In the genomic region with DNA sequence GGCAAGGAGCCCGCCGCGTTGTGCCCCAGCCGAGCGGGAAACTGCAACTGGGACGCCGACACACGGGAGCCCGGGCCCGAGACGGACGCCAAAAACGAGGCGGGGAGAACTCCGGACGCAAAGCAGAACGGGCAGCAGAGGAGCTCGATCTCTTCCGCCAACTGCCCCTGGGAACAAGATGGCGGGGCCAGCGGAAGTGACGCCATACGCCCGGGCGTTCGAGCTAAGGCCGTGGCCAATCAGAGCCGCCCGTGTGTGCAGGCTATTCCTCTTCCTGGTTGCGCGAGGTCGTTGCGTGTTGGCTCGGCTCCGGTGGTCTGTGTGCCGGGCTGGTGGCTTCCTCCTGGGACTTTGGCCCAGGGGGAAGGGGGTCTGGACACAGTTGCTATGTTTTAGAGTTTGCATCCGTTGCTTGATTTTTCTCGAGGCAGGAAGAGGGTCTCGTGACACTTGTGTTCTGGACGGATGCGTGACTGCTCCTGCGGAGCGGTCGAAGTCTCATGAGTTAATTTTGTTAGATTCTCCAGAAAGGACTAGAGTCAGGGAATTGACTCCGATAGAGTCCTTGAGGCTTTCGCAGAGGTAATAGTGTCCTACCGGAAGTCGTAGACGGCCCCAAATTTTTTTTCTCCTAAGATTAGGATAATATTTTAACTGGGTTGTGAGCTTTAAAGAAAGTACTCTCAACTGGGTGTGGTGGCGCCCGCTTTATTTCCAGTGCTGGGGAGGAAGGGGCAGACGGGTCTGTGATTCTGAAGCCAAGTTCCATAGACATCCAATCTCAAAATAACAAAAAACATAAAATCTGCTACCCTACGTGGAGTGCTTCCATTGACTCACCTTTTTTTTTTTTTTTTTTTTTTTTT, we compare ENCODE assay signal across 7 mouse cellular contexts. TPM values are rescaled to one million over a fixed set of nuclear protein-coding genes. Genes with fewer than 3 reads are reported as not detected.
A peak's percentile ranks its signal among the peaks of the same experiment; 100 is the strongest.
DNase-seq lines count a peak whose midpoint lies in the region; ATAC-seq and TF ChIP-seq lines count a peak whose summit lies in the region.

A gene (minus strand): TSS at position 180 of the 866 bp plus-strand sequence.

- peak within 1 kb of the TSS; percentile 90 for H3K4me2 ChIP-seq in intestine, postnatal 0 days (replicated peaks; ENCODE audit: low read depth)
- peak within 1 kb of the TSS; percentile 93 for H3K4me2 ChIP-seq in midbrain, embryonic 12.5 days (replicated peaks)

- H3K4me3 ChIP-seq in embryonic facial prominence, embryonic 10.5 days, result peak within 1 kb of the TSS; percentile 84
- H3K4me3 ChIP-seq in intestine, postnatal 0 days (ENCODE audit: low read depth, low read length), result peak within 1 kb of the TSS; percentile 73
- H3K4me3 ChIP-seq in midbrain, embryonic 12.5 days, result peak within 1 kb of the TSS; percentile 97
- peak within 1 kb of the TSS; percentile 81 for H3K4me3 ChIP-seq in small intestine, adult 2 months (ENCODE audit: low read depth, low read length)

- H3K36me3 ChIP-seq in embryonic facial prominence, embryonic 10.5 days (replicated peaks), result peaks cover 19% of the 10 kb centered on the region
- H3K36me3 ChIP-seq in intestine, postnatal 0 days (ENCODE audit: control insufficient read depth, insufficient read depth), result peaks cover 12% of the 10 kb centered on the region; the same call in 1 of the 2 replicates
- peaks cover 15% of the 10 kb centered on the region; the same call in 1 of the 2 replicates for H3K36me3 ChIP-seq in midbrain, embryonic 12.5 days
- H3K36me3 ChIP-seq in small intestine, adult 2 months (ENCODE audit: control insufficient read depth, insufficient read depth, low read length), result peaks cover 14% of the 10 kb centered on the region

- no peak for TF ChIP-seq CTCF in intestine, postnatal 0 days (IDR thresholded peaks at IDR 0.05; ENCODE audit: low read depth)
- no peak for TF ChIP-seq CTCF in small intestine, adult 2 months (IDR thresholded peaks at IDR 0.05; ENCODE audit: extremely low read depth, insufficient read length, insufficient replicate concordance, low read depth, low read length)

- peak within 1 kb of the TSS; percentile 97 for H3K27ac ChIP-seq in embryonic facial prominence, embryonic 10.5 days (replicated peaks)
- peak within 1 kb of the TSS; percentile 99 for H3K27ac ChIP-seq in intestine, postnatal 0 days (ENCODE audit: low read depth, low read length)
- H3K27ac ChIP-seq in midbrain, embryonic 12.5 days (replicated peaks), result peak within 1 kb of the TSS; percentile 98
- peak within 1 kb of the TSS; percentile 97 for H3K27ac ChIP-seq in small intestine, adult 2 months (ENCODE audit: insufficient read depth, low read depth, low read length)

- WGBS in embryonic facial prominence, embryonic 10.5 days, result 2% methylated on average over 53 of the region's 53 CpGs
- WGBS in intestine, postnatal 0 days, result under 1% methylated on average over 53 of the region's 53 CpGs
- WGBS in midbrain, embryonic 12.5 days, result 1% methylated on average over 53 of the region's 53 CpGs
- under 1% methylated on average over 53 of the region's 53 CpGs for WGBS in small intestine, adult 2 months

- peak within 1 kb of the TSS; percentile 82 for H3K9ac ChIP-seq in intestine, postnatal 0 days (ENCODE audit: low read depth, low read length)
- peak within 1 kb of the TSS; percentile 94 for H3K9ac ChIP-seq in midbrain, embryonic 12.5 days (replicated peaks)

- peak; percentile 96 for DNase-seq in adrenal gland, postnatal 10 days
- DNase-seq in embryonic facial prominence, embryonic 10.5 days (ENCODE audit: low spot score), result peak; percentile 98
- DNase-seq in gonadal fat pad, adult 2 months (ENCODE audit: low read depth), result peak; percentile 59
- peak; percentile 96 for DNase-seq in left cerebral cortex, postnatal 4 days

- TF ChIP-seq POLR2A in small intestine, adult 2 months (IDR thresholded peaks at IDR 0.05; ENCODE audit: low read depth, low read length), result no peak; the same call in none of the 2 replicates

- H3K27me3 ChIP-seq in embryonic facial prominence, embryonic 10.5 days (replicated peaks; ENCODE audit: low read depth, poor library complexity, severe bottlenecking), result no peaks in the 10 kb centered on the region
- H3K27me3 ChIP-seq in intestine, postnatal 0 days (replicated peaks; ENCODE audit: control insufficient read depth, insufficient read depth, low read length), result no peaks in the 10 kb centered on the region
- H3K27me3 ChIP-seq in midbrain, embryonic 12.5 days, result no peaks in the 10 kb centered on the region
- no peaks in the 10 kb centered on the region for H3K27me3 ChIP-seq in small intestine, adult 2 months (ENCODE audit: control insufficient read depth, insufficient read depth, low read length)

- H3K9me3 ChIP-seq in embryonic facial prominence, embryonic 10.5 days, result no peaks in the 10 kb centered on the region
- no peaks in the 10 kb centered on the region for H3K9me3 ChIP-seq in intestine, postnatal 0 days (ENCODE audit: control insufficient read depth)
- H3K9me3 ChIP-seq in midbrain, embryonic 12.5 days, result no peaks in the 10 kb centered on the region

- H3K4me1 ChIP-seq in embryonic facial prominence, embryonic 10.5 days, result peaks cover 20% of the 10 kb centered on the region
- H3K4me1 ChIP-seq in intestine, postnatal 0 days (replicated peaks; ENCODE audit: control insufficient read depth, insufficient read depth, low read length), result no peaks in the 10 kb centered on the region
- H3K4me1 ChIP-seq in midbrain, embryonic 12.5 days, result peaks cover 13% of the 10 kb centered on the region
- peaks cover 3% of the 10 kb centered on the region; the same call in 1 of the 2 replicates for H3K4me1 ChIP-seq in small intestine, adult 2 months (ENCODE audit: control insufficient read depth, insufficient read depth, insufficient read length, low read length)

- peak; percentile 98 for ATAC-seq in intestine, postnatal 0 days
- ATAC-seq in midbrain, embryonic 12.5 days (ENCODE audit: low FRiP score, low read depth), result peak; percentile 100

- intact Hi-C loops in left cerebral cortex, postnatal 4 days (cut with DNase I), result loop anchor here (5.0 to 10.0 kb wide), 2 partner anchors 51 to 153 kb away; no protein-coding TSS in a partner anchor

RNA-seq across cellular contexts. Expression of the gene that starts here (rescaled TPM):
- 10 to 100 TPM; 52.8 to 65.7 TPM for total RNA-seq in adrenal gland, postnatal 10 days (2021)
- 77.1 and 80.7 TPM in 2 replicates for polyA plus RNA-seq in embryonic facial prominence, embryonic 10.5 days (2016; fragmentation: Nextera tagmentation; extraction: Ambion mirVana)
- polyA plus RNA-seq in gonadal fat pad, adult 2 months (2012; rRNA removed), result 40.6 and 49.2 TPM in 2 replicates
- 29.5 and 38.0 TPM in 2 replicates for polyA plus RNA-seq in intestine, postnatal 0 days (2015; fragmentation: Nextera tagmentation; extraction: Ambion mirVana)
- total RNA-seq in left cerebral cortex, postnatal 4 days (2021), result 10 to 100 TPM; 49.4 to 57.6 TPM
- polyA plus RNA-seq in midbrain, embryonic 12.5 days (2016; fragmentation: Nextera tagmentation; extraction: Ambion mirVana), result 77.9 and 89.5 TPM in 2 replicates
- 38.0 and 73.9 TPM in 2 replicates for polyA plus RNA-seq in small intestine, adult 2 months (2012; rRNA removed)

Comparison
In these comparisons a context has a peak if more than half of its experiments do, and no peak if none do; other contexts are left out.
1. Peak in every context shown above with its lines: DNase-seq, ATAC-seq, H3K4me3 ChIP-seq and H3K27ac ChIP-seq.